Mouse (Mus musculus): ENCODE results near the gene Traf2.

Traf2 gene

GRCm38 (mm10) chr2:25546811-25547491 lies at the start of gene Traf2:
Traf2 (minus strand) TSS chr2:25546940.
- peak; percentile 97 for DNase-seq (ENCODE audit: low spot score)

GRCm38 (mm10) chr2:25591863-25592262 lies 45.1 kb upstream of the Traf2 start:
- no peak for DNase-seq (ENCODE audit: low spot score)

GRCm38 (mm10) chr2:25588227-25588907 lies 41.6 kb upstream of the Traf2 start:
- DNase-seq (ENCODE audit: low spot score): no peak

DNA sequence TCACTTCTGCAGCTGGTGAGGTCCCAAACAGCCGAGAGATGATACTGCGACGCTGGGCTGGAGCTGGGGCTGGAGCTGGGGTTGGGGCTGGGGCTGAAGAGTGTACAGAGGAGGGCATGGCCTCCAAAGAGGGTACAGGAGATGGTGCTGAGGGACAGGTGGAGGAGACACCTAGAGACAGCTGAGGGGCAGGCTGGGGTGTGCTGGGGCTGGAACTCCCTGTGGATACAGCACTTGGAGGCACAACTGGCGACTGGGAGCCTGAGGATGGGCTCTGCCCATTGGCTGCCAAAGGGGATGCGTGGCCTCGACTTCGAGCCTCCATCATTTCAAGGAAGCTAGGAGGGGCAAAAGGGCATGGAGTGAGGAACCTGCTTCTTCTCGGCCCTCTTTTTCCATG lies 40.5 kb upstream of the Traf2 start:
- DNase-seq (ENCODE audit: low spot score): no peak

DNA sequence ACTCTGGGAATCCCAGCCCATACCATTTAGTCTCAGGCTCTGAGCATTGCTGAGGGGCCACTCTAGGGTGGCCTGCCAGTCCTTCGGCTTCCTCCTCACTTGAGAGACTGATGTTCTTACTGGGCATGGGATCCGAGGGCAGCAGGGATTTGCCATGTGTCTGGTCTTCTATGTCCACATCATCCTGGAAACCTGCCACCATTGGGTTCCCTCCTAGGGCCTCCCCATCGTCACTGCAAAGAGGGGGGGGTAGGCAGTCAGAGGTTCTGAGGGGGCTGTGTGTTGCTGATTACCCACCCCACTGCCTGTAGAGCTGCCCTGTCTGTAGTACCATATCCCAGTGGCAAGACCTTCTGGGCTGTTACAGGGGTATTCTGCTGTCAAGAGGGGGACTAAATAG lies 38.9 kb upstream of the Traf2 start:
- no peak for DNase-seq (ENCODE audit: low spot score)

GRCm38 (mm10) chr2:25584856-25585255 lies 38.1 kb upstream of the Traf2 start:
- no peak for DNase-seq (ENCODE audit: low spot score)

DNA sequence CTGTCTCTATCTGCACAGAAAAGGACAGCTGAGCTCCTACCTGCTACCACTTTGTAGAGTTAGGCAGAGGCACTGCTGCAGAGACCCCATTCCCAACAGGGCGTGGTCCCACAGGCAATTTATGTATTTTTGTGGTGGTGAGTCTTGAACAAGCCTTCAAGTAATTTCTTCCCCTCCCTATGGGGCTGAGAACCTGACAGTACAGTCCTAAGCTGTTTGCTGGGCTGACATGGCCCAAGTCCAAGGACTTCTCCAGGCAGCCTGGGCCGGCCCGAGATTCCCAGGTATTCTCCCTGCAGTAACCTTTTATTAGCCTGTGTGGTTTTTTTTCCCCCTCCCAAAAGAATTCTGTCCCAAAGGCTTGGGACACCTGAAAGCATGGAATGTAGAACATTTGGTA lies 37.4 kb upstream of the Traf2 start:
- no peak for DNase-seq (ENCODE audit: low spot score)

DNA sequence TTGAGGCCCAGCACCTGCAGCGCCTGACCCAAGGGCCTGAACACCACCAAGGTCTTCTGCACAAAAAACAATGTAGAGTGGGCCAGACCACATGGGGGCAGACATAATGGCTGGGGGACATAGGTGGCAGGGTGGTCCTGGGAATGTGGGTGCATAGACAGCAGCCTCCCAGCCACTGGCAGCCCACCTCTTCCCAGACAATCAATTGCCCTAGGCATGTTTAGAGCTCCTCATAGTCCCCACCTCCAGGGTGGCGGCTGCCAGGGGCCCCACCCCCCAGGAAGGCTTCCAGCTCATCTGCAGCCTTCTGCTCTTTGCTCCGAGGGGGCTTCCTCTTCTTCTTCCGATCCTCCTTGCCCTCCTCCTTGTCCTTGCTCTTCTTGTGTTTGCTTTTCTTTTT lies 36.8 kb upstream of the Traf2 start:
- no peak for DNase-seq (ENCODE audit: low spot score)

DNA sequence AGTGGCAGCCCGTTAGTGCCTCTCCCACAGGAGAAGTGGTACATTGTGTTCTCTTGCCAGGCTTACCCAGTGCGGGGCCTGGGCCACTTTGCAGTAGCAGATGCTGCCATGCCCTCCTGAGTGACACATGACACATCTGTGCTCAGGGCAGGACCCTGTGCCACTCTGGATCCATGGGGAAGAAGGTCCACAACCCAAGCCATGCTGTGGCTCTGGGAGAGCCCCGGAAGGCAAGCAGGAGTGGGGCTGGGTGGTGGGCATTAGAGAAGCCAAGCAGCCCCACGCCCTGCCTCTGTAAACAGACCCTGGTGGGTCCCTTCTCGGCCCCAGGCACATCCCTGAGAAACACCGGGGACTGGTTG lies 36.4 kb upstream of the Traf2 start:
- DNase-seq (ENCODE audit: low spot score): no peak

- no peak for DNase-seq (ENCODE audit: low spot score)
Measured at GRCm38 (mm10) chr2:25582466-25583119, 35.9 kb upstream of the Traf2 start.

- DNase-seq (ENCODE audit: low spot score): no peak
Measured at GRCm38 (mm10) chr2:25581901-25582301, 35.2 kb upstream of the Traf2 start.

- no peak for DNase-seq (ENCODE audit: low spot score)
Measured at GRCm38 (mm10) chr2:25581294-25581864, 34.6 kb upstream of the Traf2 start, which contains the start of gene Ajm1. Ajm1 (minus strand) TSS chr2:25581757.

DNA sequence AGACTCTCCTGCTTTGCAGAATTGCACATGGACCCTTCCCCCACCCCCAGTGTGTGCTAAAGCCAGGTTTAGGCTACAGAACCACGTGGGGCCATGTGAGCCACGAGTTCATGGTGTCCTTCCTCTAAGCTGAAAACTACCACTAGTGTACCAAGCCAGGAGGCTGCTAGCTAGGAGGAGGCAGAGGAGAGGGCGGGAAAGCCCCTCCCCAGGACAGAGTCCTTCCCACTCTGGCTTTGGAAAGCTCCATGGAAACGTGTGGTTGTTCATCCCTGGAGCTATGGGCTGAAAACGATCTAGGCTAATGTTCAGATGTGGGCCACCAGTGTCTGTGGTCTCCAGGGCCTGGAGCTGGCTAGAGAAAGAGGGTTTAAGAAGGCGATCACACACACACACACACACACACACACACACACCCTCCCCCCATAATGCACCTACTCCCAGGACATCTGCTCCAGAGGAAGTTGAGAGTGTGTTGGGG lies 33.9 kb upstream of the Traf2 start:
- DNase-seq (ENCODE audit: low spot score): no peak

DNA sequence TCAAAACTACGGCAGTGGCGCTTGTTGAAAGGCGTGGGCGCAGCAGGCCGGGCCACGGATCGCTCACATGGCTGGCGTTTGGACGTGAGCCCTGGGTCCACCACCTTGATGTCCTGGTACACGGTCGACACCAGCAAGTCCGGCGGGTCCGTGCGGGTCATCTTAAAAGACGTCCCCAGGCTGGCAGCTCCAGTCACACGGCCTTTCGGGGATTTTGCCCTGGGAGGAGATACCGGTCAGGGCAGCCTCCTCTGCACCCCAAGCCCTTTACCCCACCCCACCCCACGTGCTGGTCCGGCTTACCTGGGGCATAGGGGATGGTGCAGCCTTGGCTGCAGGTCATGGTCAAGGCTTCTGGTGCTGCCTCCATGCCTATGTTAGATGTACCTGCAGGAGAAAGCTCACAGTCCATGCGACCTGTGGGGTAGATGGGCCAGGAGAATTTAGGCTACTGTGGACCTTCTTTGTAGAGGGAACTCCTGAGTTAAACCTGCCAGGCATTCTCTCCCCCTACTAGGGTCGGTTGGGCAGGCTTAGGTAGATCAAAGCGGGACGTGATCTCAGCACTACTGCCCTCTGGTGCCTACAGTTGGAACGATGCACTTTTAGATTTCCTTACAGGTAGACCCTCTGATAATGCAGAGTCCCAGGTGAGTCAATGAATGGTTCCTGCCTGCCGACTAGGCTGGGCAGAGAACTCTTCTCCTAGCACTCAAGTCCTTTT lies 33.2 kb upstream of the Traf2 start:
- no peak for DNase-seq (ENCODE audit: low spot score)

- DNase-seq (ENCODE audit: low spot score): no peak
Measured at GRCm38 (mm10) chr2:25578796-25579736, 32.3 kb upstream of the Traf2 start.

DNA sequence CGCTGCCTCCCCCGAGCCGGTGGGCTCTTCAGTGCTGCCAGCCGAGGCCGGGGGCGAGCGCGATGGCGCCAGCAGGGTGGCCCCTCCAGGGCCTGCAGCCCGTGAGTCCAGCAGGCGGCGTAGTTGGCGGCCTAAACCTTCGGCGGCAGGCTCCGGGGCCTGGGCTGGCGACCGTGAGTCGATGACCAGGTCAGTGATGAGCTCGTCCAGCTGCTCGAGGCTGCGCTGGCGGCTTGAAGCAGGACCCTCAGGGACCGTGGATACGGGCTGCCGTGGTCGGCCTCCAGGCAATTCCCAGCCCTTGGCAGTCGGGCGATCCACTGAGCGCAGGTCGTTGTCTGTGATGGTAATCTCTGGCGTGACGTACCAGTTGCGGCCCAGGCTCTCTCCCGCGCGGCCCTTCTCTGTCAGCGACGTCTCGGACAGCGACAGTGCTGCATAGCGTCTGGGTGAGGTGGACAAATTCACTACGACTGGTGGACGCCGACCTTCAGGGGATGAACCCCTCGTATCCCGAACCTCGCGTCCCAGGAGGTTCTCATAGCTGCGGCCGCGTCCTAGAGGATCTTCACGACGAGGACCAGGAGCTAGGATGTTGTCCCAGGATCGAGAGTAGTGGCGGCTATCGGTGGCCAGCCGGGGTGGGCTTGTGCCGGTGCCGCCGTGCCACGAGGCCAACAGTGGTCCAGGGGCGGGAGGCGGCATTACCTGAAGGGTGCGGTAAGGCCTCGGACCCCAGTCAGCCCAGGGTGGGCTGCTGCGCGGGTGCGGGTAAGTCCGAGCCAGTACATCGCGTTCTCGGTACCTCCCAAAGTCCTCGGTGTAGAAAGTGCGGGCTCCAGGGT lies 31.4 kb upstream of the Traf2 start:
- no peak for DNase-seq (ENCODE audit: low spot score)

GRCm38 (mm10) chr2:25576965-25577891 lies 30.5 kb upstream of the Traf2 start:
- no peak for DNase-seq (ENCODE audit: low spot score)

GRCm38 (mm10) chr2:25576028-25576850 lies 29.5 kb upstream of the Traf2 start:
- no peak for DNase-seq (ENCODE audit: low spot score)

Measured in urinary bladder, postnatal 10 days (tissue).